Mouse (Mus musculus): ENCODE results near the gene Slc6a21.

- TF ChIP-seq TAL1 (IDR thresholded peaks at IDR 0.05; ENCODE audit: low read length) (no peak), GATA1 (IDR thresholded peaks at IDR 0.05; ENCODE audit: low read length) (no peak)
Observed at GRCm38 (mm10) chr7:45302626-45303025, 25.3 kb downstream of the Slc6a21 start.
